Mouse (Mus musculus) MEL (cell line): ENCODE data around the gene Rheb. TPM values are rescaled to one million over a fixed set of nuclear protein-coding genes. Genes with fewer than 3 reads are reported as not detected.

Experiments used
- DNase-seq: peaks from one replicate; pipeline ENCODE4 v3.0.0; 2011; ENCODE audit warnings: low read depth, low spot score
- H3K27ac ChIP-seq: 2 replicates; pipeline ENCODE4 v1.5.1; 2012; ENCODE audit warnings: low read depth, mild to moderate bottlenecking, control low read depth, low read length, moderate library complexity; ENCODE audit not compliant: control insufficient read depth
- H3K27me3 ChIP-seq, 2 experiments: fragments of 150-350 bp in 1 of 2; sonication (generic) in 1 of 2; 2 replicates each; pipeline ENCODE4 v1.6.1; 2012; ENCODE audit warnings: low read length in 2 of 2, mild to moderate bottlenecking in 2 of 2, improper control_type of control experiment in 1 of 2, moderate library complexity in 1 of 2; ENCODE audit not compliant: insufficient read depth in 2 of 2, control insufficient read depth in 1 of 2
- H3K36me3 ChIP-seq, 2 experiments: 2 replicates each; pipeline ENCODE4 v1.6.1; 2012 to 2014; ENCODE audit warnings: low read length in 2 of 2, improper control_type of control experiment in 1 of 2, inconsistent platforms in 1 of 2, mild to moderate bottlenecking in 1 of 2; ENCODE audit not compliant: insufficient read depth in 2 of 2, control insufficient read depth in 1 of 2
- H3K4me1 ChIP-seq, 2 experiments: fragments of 150-350 bp in 1 of 2; sonication (generic) in 1 of 2; 2 replicates each; pipeline ENCODE4 v1.6.1; 2012; ENCODE audit warnings: low read length in 2 of 2, improper control_type of control experiment in 1 of 2, mild to moderate bottlenecking in 1 of 2; ENCODE audit not compliant: insufficient read depth in 2 of 2, control insufficient read depth in 1 of 2
- H3K4me3 ChIP-seq, 2 experiments: fragments of 150-350 bp in 1 of 2; sonication (generic) in 1 of 2; 2 replicates each; pipeline ENCODE4 v1.5.1; 2012; ENCODE audit warnings: low read depth in 2 of 2, low read length in 2 of 2, mild to moderate bottlenecking in 2 of 2, moderate library complexity in 2 of 2, control low read depth in 1 of 2, improper control_type of control experiment in 1 of 2; ENCODE audit not compliant: control insufficient read depth in 1 of 2, insufficient read depth in 1 of 2
- H3K79me2 ChIP-seq: 2 replicates; pipeline ENCODE4 v1.6.1; 2012; ENCODE audit warnings: mild to moderate bottlenecking, low read length, moderate library complexity; ENCODE audit not compliant: control insufficient read depth, poor library complexity, insufficient read depth
- H3K9ac ChIP-seq: 2 replicates; pipeline ENCODE4 v1.6.1; 2012; ENCODE audit warnings: low read depth, mild to moderate bottlenecking, control low read depth, low read length, moderate library complexity; ENCODE audit not compliant: control insufficient read depth, poor library complexity, severe bottlenecking
- H3K9me3 ChIP-seq: fragments of 150-350 bp; sonication (generic); replicated peaks from 2 replicates; pipeline ENCODE4 v1.6.1; 2012; ENCODE audit warnings: mild to moderate bottlenecking, low read length, improper control_type of control experiment, moderate library complexity; ENCODE audit not compliant: insufficient read depth
- BHLHE40 ChIP-seq: IDR thresholded peaks from 2 replicates; pipeline ENCODE4 v1.6.1; 2012; ENCODE audit warnings: low read depth, mild to moderate bottlenecking, inconsistent platforms, low read length, improper control_type of control experiment, borderline replicate concordance
- EP300 ChIP-seq, 2 experiments: IDR thresholded peaks; 2 replicates each; pipeline ENCODE4 v1.6.1; 2011; ENCODE audit warnings: improper control_type of control experiment in 2 of 2, low read length in 2 of 2, low read depth in 1 of 2, mild to moderate bottlenecking in 1 of 2
- MAZ ChIP-seq: IDR thresholded peaks from 2 replicates; pipeline ENCODE4 v1.6.1; 2012; ENCODE audit warnings: low read depth, mild to moderate bottlenecking, inconsistent platforms, low read length, improper control_type of control experiment
- NELFE ChIP-seq: IDR thresholded peaks from 2 replicates; pipeline ENCODE4 v1.6.1; 2011; ENCODE audit warnings: low read depth, low read length, improper control_type of control experiment
- SMC3 ChIP-seq: IDR thresholded peaks from 2 replicates; pipeline ENCODE4 v1.6.1; 2011; ENCODE audit warnings: low read depth, low read length, improper control_type of control experiment
- TAL1 ChIP-seq: IDR thresholded peaks from 2 replicates; pipeline ENCODE4 v1.6.1; 2012; ENCODE audit warnings: mild to moderate bottlenecking, inconsistent platforms, low read length, moderate library complexity, mixed read lengths
- UBTF ChIP-seq: IDR thresholded peaks from 2 replicates; pipeline ENCODE4 v1.6.1; 2012; ENCODE audit warnings: low read depth, mild to moderate bottlenecking, inconsistent platforms, low read length, improper control_type of control experiment, moderate library complexity, borderline replicate concordance; ENCODE audit not compliant: insufficient read depth
- USF2 ChIP-seq, 2 experiments: IDR thresholded peaks; 2 replicates each; pipeline ENCODE4 v1.6.1; 2011 to 2012; ENCODE audit warnings: improper control_type of control experiment in 2 of 2, low read length in 2 of 2, borderline replicate concordance in 1 of 2, inconsistent platforms in 1 of 2, low read depth in 1 of 2, mild to moderate bottlenecking in 1 of 2; ENCODE audit not compliant: insufficient read depth in 1 of 2
- polyA plus RNA-seq, 2 experiments: library from polyadenylated mRNA; stranded (reverse) in 1 of 2; unstranded in 1 of 2; fragments of >175 nt in 1 of 2; fragments of >200 nt in 1 of 2; gene quantifications; 2 replicates each; pipeline versions ENCODE4 v1.2.1 to v1.2.4; 2012; ENCODE audit warnings: low replicate concordance in 2 of 2, low read depth in 1 of 2; ENCODE audit not compliant: insufficient read length in 2 of 2, insufficient read depth in 1 of 2, missing spikeins in 1 of 2
- total RNA-seq: library from RNA; depleted of rRNA; stranded (reverse); fragments of 300-350 nt; gene quantifications from 2 replicates; pipeline ENCODE4 v1.2.3, GENCODE M21; 2012

Rheb gene
- total and polyA plus RNA-seq, 3 experiments = 61.3 to 731 (median 114) TPM

DNA sequence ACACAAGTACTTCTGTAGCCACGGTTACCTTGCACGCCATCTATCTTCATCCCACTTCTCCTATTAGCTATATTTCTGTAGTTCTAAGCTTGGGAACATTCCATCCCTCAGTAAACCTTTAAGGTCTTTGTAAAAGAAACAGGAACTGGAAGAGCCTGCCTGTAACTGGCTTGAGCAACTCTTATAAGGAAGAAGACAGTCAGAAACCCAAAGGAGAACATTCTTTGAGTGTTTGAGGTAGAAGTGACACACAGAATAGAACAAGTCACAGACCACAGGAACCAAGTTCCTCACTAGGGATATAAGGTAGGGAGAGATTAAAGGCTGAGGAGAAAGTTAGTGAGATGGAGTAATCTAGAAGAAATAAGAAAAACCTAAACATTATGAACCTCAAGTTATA lies 15.3 kb downstream of the Rheb start:
- DNase-seq = peak; percentile 37
- Histone ChIP-seq H3K4me3 (no peak overlapping the region), H3K4me1 (peaks cover 11 to 12% of the 10 kb centered on the region in 2 experiments), H3K36me3 (peaks cover 5 to 22% of the 10 kb centered on the region in 2 experiments), H3K27ac (no peak overlapping the region), H3K9me3 (no peaks in the 10 kb centered on the region), H3K79me2 (peaks cover 71% of the 10 kb centered on the region), H3K27me3 (no peaks in the 10 kb centered on the region), H3K9ac (no peak overlapping the region)
- TF ChIP-seq NELFE = no peak
- peak in 1 of 2 experiments; percentile 15; a peak in 1 of 4 replicates for TF ChIP-seq EP300 (IDR thresholded peaks at IDR 0.05; ENCODE audit: low read depth in 1 of 2, low read length in 2 of 2)

DNA sequence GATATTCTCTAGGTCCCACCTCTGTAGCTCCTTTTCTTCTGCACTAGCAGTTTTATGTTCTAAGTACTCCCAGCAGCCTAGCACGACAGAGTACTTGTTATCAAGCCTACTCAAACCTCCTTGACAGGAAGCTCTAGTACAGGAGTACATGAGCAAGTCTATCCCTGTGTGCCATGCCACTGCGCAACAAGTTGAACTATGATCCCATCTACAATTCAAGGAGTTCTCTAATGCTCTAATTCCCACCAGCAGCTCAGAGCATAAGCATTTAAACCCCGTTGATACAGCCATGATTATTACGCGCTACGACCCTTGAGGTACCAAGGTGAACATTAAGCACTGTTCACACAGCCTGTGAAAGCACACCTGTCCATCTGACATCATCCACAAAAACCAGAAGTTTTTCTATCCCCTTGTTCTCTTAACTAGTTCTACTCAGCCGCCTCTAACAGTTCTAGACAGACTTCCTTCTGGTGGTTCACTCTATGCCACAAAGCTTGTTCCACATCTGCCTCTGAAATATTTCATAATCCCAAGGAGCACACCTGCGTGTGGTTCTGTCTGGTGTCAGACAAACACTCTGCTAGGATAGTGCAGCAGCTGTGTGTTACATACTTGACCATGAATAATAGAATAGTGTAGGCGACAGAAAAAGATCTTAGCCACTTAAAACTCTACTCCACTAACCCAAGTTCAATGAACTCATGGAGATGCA lies 16.2 kb downstream of the Rheb start:
- Histone ChIP-seq H3K4me3 (no peak overlapping the region), H3K79me2 (peaks cover 69% of the 10 kb centered on the region), H3K27ac (no peak overlapping the region), H3K36me3 (peaks cover 5 to 22% of the 10 kb centered on the region in 2 experiments), H3K9me3 (no peaks in the 10 kb centered on the region), H3K27me3 (no peaks in the 10 kb centered on the region), H3K4me1 (peaks cover 11 to 12% of the 10 kb centered on the region in 2 experiments), H3K9ac (no peak overlapping the region)
- TF ChIP-seq UBTF (no peak), USF2 (IDR thresholded peaks at IDR 0.05; ENCODE audit: borderline replicate concordance in 1 of 2, insufficient read depth in 1 of 2, low read depth in 1 of 2, low read length in 2 of 2) (no peak), BHLHE40 (no peak), SMC3 (no peak), MAZ (no peak)
- no peak for DNase-seq

DNA sequence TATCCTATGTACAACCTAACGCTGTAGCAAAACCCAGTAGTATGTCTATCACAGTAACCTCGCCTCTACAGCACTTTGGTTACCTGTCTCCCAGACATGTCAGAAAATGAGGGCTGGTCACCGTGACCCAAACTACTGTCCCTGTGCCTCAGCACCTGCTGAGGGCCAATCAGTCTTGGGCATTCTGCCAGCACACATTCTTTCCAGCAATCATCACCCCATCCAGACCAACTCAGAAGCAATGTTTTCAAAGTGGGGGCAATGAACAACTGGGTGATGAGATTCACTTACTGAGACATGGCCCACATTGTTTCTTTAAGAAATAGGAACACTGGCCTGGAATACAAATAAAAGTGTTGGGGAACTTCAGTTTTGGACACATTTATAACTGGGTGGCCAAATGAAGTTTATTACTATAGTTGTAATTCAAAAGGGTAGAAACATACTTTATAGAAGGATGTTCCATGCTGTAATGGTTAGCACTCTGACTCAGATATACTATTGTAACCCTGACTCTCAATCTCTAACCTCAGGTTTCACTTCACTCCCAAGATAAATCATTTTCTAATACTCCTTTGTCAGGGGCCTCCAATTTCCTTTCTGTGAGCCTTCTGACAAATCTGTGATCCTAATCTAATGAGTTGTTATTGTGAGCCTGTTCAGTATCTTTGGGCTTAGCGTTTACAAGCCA lies 16.9 kb downstream of the Rheb start:
- Histone ChIP-seq H3K27ac (no peak overlapping the region), H3K9me3 (no peaks in the 10 kb centered on the region), H3K27me3 (no peaks in the 10 kb centered on the region), H3K36me3 (peaks cover 5 to 22% of the 10 kb centered on the region in 2 experiments), H3K4me3 (no peak overlapping the region), H3K9ac (no peak overlapping the region), H3K4me1 (peaks cover 11 to 12% of the 10 kb centered on the region in 2 experiments), H3K79me2 (peaks cover 68% of the 10 kb centered on the region)
- TF ChIP-seq TAL1 = no peak
- DNase-seq = no peak
